ENCODE assay signal across 16 mouse cellular contexts in the genomic region with DNA sequence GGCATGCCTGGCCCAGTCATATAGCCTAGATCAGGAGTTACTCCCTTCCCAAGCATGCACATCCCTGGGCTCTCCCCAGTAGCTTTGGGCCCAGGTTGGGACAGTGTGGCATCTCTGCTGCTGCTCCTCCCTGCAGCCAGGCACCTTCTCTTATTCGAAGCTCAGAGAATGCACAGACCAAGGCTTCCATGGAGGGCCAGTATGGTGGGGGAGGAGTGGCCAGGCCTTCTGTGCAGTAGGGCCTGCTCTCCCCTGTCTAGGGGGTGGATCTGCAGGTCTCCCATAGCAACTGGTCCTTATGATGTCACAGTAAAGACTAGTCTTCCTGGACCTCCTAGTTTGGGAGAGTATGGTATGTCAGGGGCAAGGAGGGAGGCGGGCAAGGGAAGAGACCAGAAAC. TPM values are rescaled to one million over a fixed set of nuclear protein-coding genes. Genes with fewer than 3 reads are reported as not detected.
A peak's percentile ranks its signal among the peaks of the same experiment; 100 is the strongest.
DNase-seq lines count a peak whose midpoint lies in the region; ATAC-seq lines count a peak whose summit lies in the region.
"Had no signal": no experiment of that assay in that cellular context is flagged by ENCODE, and none has a peak within 500 bp of the region (broad histone marks: within the 10 kb centered on the region; RNA-seq: fewer than 3 reads in every experiment).

No protein-coding gene starts in this region.

- no peak for ATAC-seq in heart, embryonic 12.5 days (ENCODE audit: insufficient number of reproducible peaks, low FRiP score)
- no peak for ATAC-seq in liver, embryonic 12.5 days
- ATAC-seq in midbrain, embryonic 16.5 days, result 0 out of 2 replicates have a peak, but pooled peaks have one; percentile 3
- ATAC-seq: activated CD4-positive, CD25-positive, alpha-beta regulatory T cell, adult 4 months had no signal

- peak; percentile 91 for DNase-seq in heart, adult 11 months
- DNase-seq in liver, result no peak
- no peak for DNase-seq in midbrain, embryonic 10.5 days (ENCODE audit: low spot score)
- no peak for DNase-seq in gastrocnemius, adult 18-20 months (ENCODE audit: low spot score)
- DNase-seq: cerebellum, postnatal 14 days; heart, postnatal 4 days; kidney, adult 18-20 months; kidney, postnatal 25 days; layer of hippocampus, adult 9-11 months; lung, postnatal 14 days had no signal

- no peaks in the 10 kb centered on the region for H3K9me3 ChIP-seq in heart, embryonic 12.5 days (replicated peaks)
- H3K9me3 ChIP-seq in liver, embryonic 12.5 days (replicated peaks), result no peaks in the 10 kb centered on the region
- H3K9me3 ChIP-seq in midbrain, embryonic 10.5 days (replicated peaks), result no peaks in the 10 kb centered on the region
- H3K9me3 ChIP-seq in midbrain, embryonic 16.5 days (replicated peaks; ENCODE audit: control insufficient read depth, low read length, poor library complexity, severe bottlenecking), result no peaks in the 10 kb centered on the region

- no peak overlapping the region for H3K9ac ChIP-seq in heart, embryonic 12.5 days
- no peak overlapping the region for H3K9ac ChIP-seq in liver, embryonic 12.5 days
- no peak overlapping the region for H3K9ac ChIP-seq in midbrain, embryonic 16.5 days (ENCODE audit: low read depth, low read length)

- H3K36me3 ChIP-seq in heart, embryonic 12.5 days, result peaks cover 50% of the 10 kb centered on the region
- peaks cover 50% of the 10 kb centered on the region for H3K36me3 ChIP-seq in liver, embryonic 12.5 days
- peaks cover 49% of the 10 kb centered on the region for H3K36me3 ChIP-seq in midbrain, embryonic 10.5 days
- H3K36me3 ChIP-seq in midbrain, embryonic 16.5 days (ENCODE audit: control insufficient read depth, insufficient read depth, low read length), result peaks cover 16% of the 10 kb centered on the region

- no peak overlapping the region for H3K27ac ChIP-seq in heart, embryonic 12.5 days (ENCODE audit: poor library complexity, severe bottlenecking)
- no peak overlapping the region for H3K27ac ChIP-seq in liver, embryonic 12.5 days
- H3K27ac ChIP-seq in midbrain, embryonic 10.5 days (replicated peaks), result no peak overlapping the region
- H3K27ac ChIP-seq in midbrain, embryonic 16.5 days (ENCODE audit: low read length), result no peak overlapping the region
- H3K27ac ChIP-seq: liver, embryonic 14.5 days had no signal

- peaks cover 6% of the 10 kb centered on the region for H3K4me1 ChIP-seq in heart, embryonic 12.5 days (replicated peaks)
- peaks cover 16% of the 10 kb centered on the region for H3K4me1 ChIP-seq in liver, embryonic 12.5 days
- H3K4me1 ChIP-seq in midbrain, embryonic 10.5 days, result peaks cover 25% of the 10 kb centered on the region
- peaks cover 16% of the 10 kb centered on the region for H3K4me1 ChIP-seq in midbrain, embryonic 16.5 days (ENCODE audit: control insufficient read depth, insufficient read depth, low read length)

- H3K27me3 ChIP-seq in heart, embryonic 12.5 days (replicated peaks), result no peaks in the 10 kb centered on the region
- H3K27me3 ChIP-seq in liver, embryonic 12.5 days (replicated peaks), result no peaks in the 10 kb centered on the region
- no peaks in the 10 kb centered on the region for H3K27me3 ChIP-seq in midbrain, embryonic 10.5 days (ENCODE audit: low read depth, poor library complexity, severe bottlenecking)
- no peaks in the 10 kb centered on the region for H3K27me3 ChIP-seq in midbrain, embryonic 16.5 days (ENCODE audit: control insufficient read depth, insufficient read depth, low read depth, low read length)

- 65% methylated on average over 2 of the region's 2 CpGs for WGBS in heart, embryonic 12.5 days
- 63% methylated on average over 2 of the region's 2 CpGs for WGBS in liver, embryonic 12.5 days (ENCODE audit: insufficient replicate concordance)
- 70% methylated on average over 2 of the region's 2 CpGs for WGBS in midbrain, embryonic 10.5 days
- 76% methylated on average over 2 of the region's 2 CpGs for WGBS in midbrain, embryonic 16.5 days

- no peak overlapping the region for H3K4me2 ChIP-seq in heart, embryonic 12.5 days
- peak overlapping the region; percentile 91 for H3K4me2 ChIP-seq in liver, embryonic 12.5 days
- no peak overlapping the region; the same call in 1 of the 2 replicates for H3K4me2 ChIP-seq in midbrain, embryonic 16.5 days (ENCODE audit: low read length)

- no peak overlapping the region for H3K4me3 ChIP-seq in heart, embryonic 12.5 days
- H3K4me3 ChIP-seq in liver, embryonic 12.5 days, result 0 out of 2 replicates have a peak overlapping the region, but pooled peaks have one; percentile 76
- H3K4me3 ChIP-seq in midbrain, embryonic 10.5 days, result 0 out of 2 replicates have a peak overlapping the region, but pooled peaks have one; percentile 62
- no peak overlapping the region for H3K4me3 ChIP-seq in midbrain, embryonic 16.5 days (ENCODE audit: low read depth, low read length)

RNA-seq across cellular contexts. Expression of a gene that starts 1.0 kb away (rescaled TPM):
- 6.5 and 7.9 TPM in 2 replicates for polyA plus RNA-seq in heart, embryonic 12.5 days (2016; fragmentation: Nextera tagmentation; extraction: Ambion mirVana)
- 3.1 and 3.9 TPM in 2 replicates for polyA plus RNA-seq in liver, embryonic 12.5 days (2016; fragmentation: Nextera tagmentation; extraction: Ambion mirVana)
- polyA plus RNA-seq in midbrain, embryonic 10.5 days (2016; fragmentation: Nextera tagmentation; extraction: Ambion mirVana), result 5.0 and 8.5 TPM in 2 replicates
- 13.2 and 14.7 TPM in 2 replicates for polyA plus RNA-seq in midbrain, embryonic 16.5 days (2015; fragmentation: Nextera tagmentation; extraction: Ambion mirVana)
- 1 to 10 TPM; 2.4 to 2.8 TPM for total RNA-seq in gastrocnemius, adult 18-20 months (2021)

RNA-seq across cellular contexts. Expression of a gene that starts 1.1 kb away (rescaled TPM):
- polyA plus RNA-seq in heart, embryonic 12.5 days (2016; fragmentation: Nextera tagmentation; extraction: Ambion mirVana), result 13.5 and 16.6 TPM in 2 replicates
- 12.4 and 12.5 TPM in 2 replicates for polyA plus RNA-seq in liver, embryonic 12.5 days (2016; fragmentation: Nextera tagmentation; extraction: Ambion mirVana)
- 22.5 and 27.2 TPM in 2 replicates for polyA plus RNA-seq in midbrain, embryonic 10.5 days (2016; fragmentation: Nextera tagmentation; extraction: Ambion mirVana)
- 42.3 and 44.4 TPM in 2 replicates for polyA plus RNA-seq in midbrain, embryonic 16.5 days (2015; fragmentation: Nextera tagmentation; extraction: Ambion mirVana)
- 1 to 10 TPM; 7.3 to 8.4 TPM for total RNA-seq in gastrocnemius, adult 18-20 months (2021)

RNA-seq across cellular contexts. Expression of a gene that starts 23.0 kb away (rescaled TPM):
- 1.5 TPM in 1 of 2 replicates, not detected in the other for polyA plus RNA-seq in heart, embryonic 12.5 days (2016; fragmentation: Nextera tagmentation; extraction: Ambion mirVana)
- 0.81 and 1.2 TPM in 2 replicates for polyA plus RNA-seq in liver, embryonic 12.5 days (2016; fragmentation: Nextera tagmentation; extraction: Ambion mirVana)
- 4.1 and 5.1 TPM in 2 replicates for polyA plus RNA-seq in midbrain, embryonic 10.5 days (2016; fragmentation: Nextera tagmentation; extraction: Ambion mirVana)
- polyA plus RNA-seq in midbrain, embryonic 16.5 days (2015; fragmentation: Nextera tagmentation; extraction: Ambion mirVana), result 2.7 and 5.4 TPM in 2 replicates
- not detected for total RNA-seq in gastrocnemius, adult 18-20 months (2021)
- polyA plus RNA-seq: small intestine, adult 2 months had no signal

RNA-seq across cellular contexts. Expression of a gene that starts 23.1 kb away (rescaled TPM):
- polyA plus RNA-seq in heart, embryonic 12.5 days (2016; fragmentation: Nextera tagmentation; extraction: Ambion mirVana), result 6.5 and 7.8 TPM in 2 replicates
- polyA plus RNA-seq in liver, embryonic 12.5 days (2016; fragmentation: Nextera tagmentation; extraction: Ambion mirVana), result 3.0 and 3.2 TPM in 2 replicates
- polyA plus RNA-seq in midbrain, embryonic 10.5 days (2016; fragmentation: Nextera tagmentation; extraction: Ambion mirVana), result 7.0 and 10.8 TPM in 2 replicates
- polyA plus RNA-seq in midbrain, embryonic 16.5 days (2015; fragmentation: Nextera tagmentation; extraction: Ambion mirVana), result 20.6 and 21.8 TPM in 2 replicates
- total RNA-seq in gastrocnemius, adult 18-20 months (2021), result 1 to 10 TPM; 6.3 to 7.2 TPM

RNA-seq across cellular contexts. Expression of a gene that starts 35.3 kb away (rescaled TPM):
- 36.1 and 41.1 TPM in 2 replicates for polyA plus RNA-seq in heart, embryonic 12.5 days (2016; fragmentation: Nextera tagmentation; extraction: Ambion mirVana)
- polyA plus RNA-seq in liver, embryonic 12.5 days (2016; fragmentation: Nextera tagmentation; extraction: Ambion mirVana), result 28.1 and 30.3 TPM in 2 replicates
- 60.7 and 68.7 TPM in 2 replicates for polyA plus RNA-seq in midbrain, embryonic 10.5 days (2016; fragmentation: Nextera tagmentation; extraction: Ambion mirVana)
- 98.6 and 110 TPM in 2 replicates for polyA plus RNA-seq in midbrain, embryonic 16.5 days (2015; fragmentation: Nextera tagmentation; extraction: Ambion mirVana)
- 10 to 100 TPM; 36.8 to 37.1 TPM for total RNA-seq in gastrocnemius, adult 18-20 months (2021)

Comparison
In these comparisons a context has a peak if more than half of its experiments do, and no peak if none do; other contexts are left out.
1. H3K4me3 ChIP-seq: peak in liver, embryonic 12.5 days (single experiment) and midbrain, embryonic 10.5 days (single experiment); none in heart, embryonic 12.5 days (single experiment) and midbrain, embryonic 16.5 days (single experiment).